Mouse (Mus musculus): ENCODE data around the gene Trp63.
"Not testable (repeated sequence)": the region's sequence is repeated elsewhere in the genome, so short reads cannot be mapped to it uniquely, and the experiment has no call there.

The Trp63 gene

GRCm38 (mm10) chr16:25683531-25684248, at the start of gene Trp63:
Gene Trp63, plus strand, starts transcription at chr16:25683763.
- DNase-seq: no peak

- not testable (repeated sequence) for DNase-seq
Observed at GRCm38 (mm10) chr16:25644716-25645115, 38.8 kb upstream of the Trp63 start.

GRCm38 (mm10) chr16:25660510-25661235, 22.9 kb upstream of the Trp63 start:
- no peak for DNase-seq

GRCm38 (mm10) chr16:25663116-25663515, 20.4 kb upstream of the Trp63 start:
- no peak for DNase-seq

GRCm38 (mm10) chr16:25673861-25674440, 9.6 kb upstream of the Trp63 start:
- no peak for DNase-seq

- DNase-seq: no peak
Observed at GRCm38 (mm10) chr16:25680369-25680768, 3.2 kb upstream of the Trp63 start.

- no peak for DNase-seq
Observed at GRCm38 (mm10) chr16:25682533-25682932, 1.0 kb upstream of the Trp63 start.

- no peak for DNase-seq
Observed at GRCm38 (mm10) chr16:25684572-25684971, 1.0 kb downstream of the Trp63 start.

GRCm38 (mm10) chr16:25690612-25691011, 7.0 kb downstream of the Trp63 start:
- DNase-seq: no peak

- no peak for DNase-seq
Observed at GRCm38 (mm10) chr16:25701252-25701651, 17.7 kb downstream of the Trp63 start.

GRCm38 (mm10) chr16:25706260-25706659, 22.7 kb downstream of the Trp63 start:
- no peak for DNase-seq

- no peak for DNase-seq
Observed at GRCm38 (mm10) chr16:25715790-25716189, 32.2 kb downstream of the Trp63 start.

GRCm38 (mm10) chr16:25723131-25723530, 39.6 kb downstream of the Trp63 start:
- DNase-seq: no peak

- no peak for DNase-seq
Observed at GRCm38 (mm10) chr16:25727001-25727400, 43.4 kb downstream of the Trp63 start.

- no peak for DNase-seq
Observed at GRCm38 (mm10) chr16:25727957-25728506, 44.5 kb downstream of the Trp63 start.

- no peak for DNase-seq
Observed at GRCm38 (mm10) chr16:25736912-25737311, 53.3 kb downstream of the Trp63 start.

GRCm38 (mm10) chr16:25737623-25738050, 54.1 kb downstream of the Trp63 start:
- DNase-seq: no peak

- DNase-seq: no peak
Observed at GRCm38 (mm10) chr16:25746807-25747206, 63.2 kb downstream of the Trp63 start.

- no peak for DNase-seq
Observed at GRCm38 (mm10) chr16:25751866-25752265, 68.3 kb downstream of the Trp63 start.

GRCm38 (mm10) chr16:25758108-25758507, 74.5 kb downstream of the Trp63 start:
- no peak for DNase-seq

GRCm38 (mm10) chr16:25765549-25765948, 82.0 kb downstream of the Trp63 start:
- DNase-seq: no peak

GRCm38 (mm10) chr16:25774611-25775010, 91.0 kb downstream of the Trp63 start:
- DNase-seq: no peak

GRCm38 (mm10) chr16:25777501-25777900, 93.9 kb downstream of the Trp63 start:
- no peak for DNase-seq

GRCm38 (mm10) chr16:25779964-25780363, 96.4 kb downstream of the Trp63 start:
- no peak for DNase-seq
